Mouse (Mus musculus) midbrain, embryonic 15.5 days (tissue): ENCODE measurements around the gene Bax. TPM values are rescaled to one million over a fixed set of nuclear protein-coding genes. Genes with fewer than 3 reads are reported as not detected.
"Not testable (repeated sequence)": the region's sequence is repeated elsewhere in the genome, so short reads cannot be mapped to it uniquely, and the experiment has no call there.

ENCODE experiments used
- ATAC-seq: fragments of 200-750 bp; cut with Nextera tagmentation; replicated peaks from 2 replicates; pipeline ENCODE4 v1.8.0; 2017; ENCODE audit warnings: moderate TSS enrichment
- H3K27ac ChIP-seq: fragments of 300-500 bp; sonication (generic); 2 replicates; pipeline ENCODE4 v1.5.1; 2015; ENCODE audit warnings: mild to moderate bottlenecking, inconsistent platforms
- H3K27me3 ChIP-seq: fragments of 300-500 bp; sonication (generic); replicated peaks from 2 replicates; pipeline ENCODE4 v1.6.1; 2015; ENCODE audit warnings: inconsistent platforms
- H3K36me3 ChIP-seq: fragments of 300-500 bp; sonication (generic); replicated peaks from 2 replicates; pipeline ENCODE4 v1.6.1; 2015; ENCODE audit warnings: inconsistent platforms
- H3K4me1 ChIP-seq: fragments of 300-500 bp; sonication (generic); 2 replicates; pipeline ENCODE4 v1.6.1; 2015; ENCODE audit warnings: inconsistent platforms
- H3K4me2 ChIP-seq: fragments of 300-500 bp; sonication (generic); 2 replicates; pipeline ENCODE4 v1.6.1; 2015; ENCODE audit warnings: inconsistent platforms, mild to moderate bottlenecking, moderate library complexity
- H3K4me3 ChIP-seq: fragments of 300-500 bp; sonication (generic); 2 replicates; pipeline ENCODE4 v1.5.1; 2015; ENCODE audit warnings: mild to moderate bottlenecking, inconsistent platforms
- H3K9ac ChIP-seq: fragments of 300-500 bp; sonication (generic); 2 replicates; pipeline ENCODE4 v1.6.1; 2015; ENCODE audit warnings: mild to moderate bottlenecking, inconsistent platforms
- H3K9me3 ChIP-seq: fragments of 300-500 bp; sonication (generic); 2 replicates; pipeline ENCODE4 v1.6.1; 2016; ENCODE audit warnings: inconsistent platforms
- WGBS: fragments of 180-500 bp; shearing (Covaris S2); methylation state at CpG from one replicate; pipeline ENCODE4 v1.1.7; 2015; ENCODE audit warnings: mixed read lengths; 5-methylcytosine and 5-hydroxymethylcytosine counted together
- polyA plus RNA-seq: library from polyadenylated mRNA; unstranded; fragments of >200 nt; fragmentation: Nextera tagmentation; extraction: Ambion mirVana; gene quantifications from 2 replicates; pipeline ENCODE4 v1.2.1, GENCODE M21; 2015

Gene Bax
- polyA plus RNA-seq, 1 experiment from 2014 or later = 257 TPM

DNA sequence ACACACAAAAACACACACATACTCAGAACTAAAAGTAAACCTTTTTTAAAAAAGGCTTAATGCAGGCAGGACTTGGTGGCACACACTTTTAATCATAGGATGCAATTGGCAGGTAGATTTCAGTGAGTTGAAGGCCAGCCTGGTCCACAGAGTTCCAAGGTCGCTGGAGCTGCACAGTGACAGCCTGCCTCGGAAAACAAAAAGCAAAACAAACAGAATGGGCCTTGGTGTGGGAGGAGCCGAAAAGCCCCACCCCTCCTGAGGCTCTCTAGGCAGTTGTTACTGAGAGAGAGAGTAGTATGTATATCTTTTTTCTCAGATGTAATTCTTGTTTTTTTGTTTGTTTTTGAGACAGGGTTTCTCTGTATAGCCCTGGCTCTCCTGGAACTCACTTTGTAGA is 24.6 kb upstream of the Bax start:
- Histone ChIP-seq H3K36me3 (peaks cover 18% of the 10 kb centered on the region; the same call in 1 of the 2 replicates), H3K4me2 (no peak overlapping the region), H3K4me3 (no peak overlapping the region), H3K9ac (no peak overlapping the region), H3K4me1 (peaks cover 17% of the 10 kb centered on the region; the same call in 1 of the 2 replicates), H3K27ac (no peak overlapping the region), H3K27me3 (no peaks in the 10 kb centered on the region), H3K9me3 (no peaks in the 10 kb centered on the region)
- ATAC-seq = no peak
- 24% methylated on average over 3 of the region's 3 CpGs for WGBS

DNA sequence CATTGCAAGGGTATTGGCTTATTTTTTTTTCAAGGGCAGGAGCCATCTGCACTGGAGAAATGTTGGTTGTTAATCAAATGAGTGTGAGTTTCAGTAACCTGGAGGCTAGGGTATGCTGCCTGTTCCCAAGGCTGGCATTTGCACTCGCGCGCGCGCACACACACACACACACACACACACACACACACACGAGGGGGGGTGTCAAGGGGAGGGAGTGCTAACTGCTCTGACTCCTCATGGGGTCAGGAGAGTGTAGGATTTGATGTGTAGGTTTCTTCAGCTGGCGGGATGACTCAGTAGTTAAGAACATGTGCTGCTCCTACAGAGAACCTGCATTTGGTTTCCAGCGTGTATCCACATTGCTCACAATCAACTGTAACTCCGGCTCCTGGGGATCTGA is 24.1 kb upstream of the Bax start:
- no peak for ATAC-seq
- Histone ChIP-seq H3K27ac (no peak overlapping the region), H3K9ac (no peak overlapping the region), H3K36me3 (peaks cover 18% of the 10 kb centered on the region; the same call in 1 of the 2 replicates), H3K4me3 (no peak overlapping the region), H3K4me2 (no peak overlapping the region), H3K27me3 (no peaks in the 10 kb centered on the region), H3K4me1 (peaks cover 17% of the 10 kb centered on the region; the same call in 1 of the 2 replicates), H3K9me3 (no peaks in the 10 kb centered on the region)
- WGBS = 56% methylated on average over 9 of the region's 9 CpGs

DNA sequence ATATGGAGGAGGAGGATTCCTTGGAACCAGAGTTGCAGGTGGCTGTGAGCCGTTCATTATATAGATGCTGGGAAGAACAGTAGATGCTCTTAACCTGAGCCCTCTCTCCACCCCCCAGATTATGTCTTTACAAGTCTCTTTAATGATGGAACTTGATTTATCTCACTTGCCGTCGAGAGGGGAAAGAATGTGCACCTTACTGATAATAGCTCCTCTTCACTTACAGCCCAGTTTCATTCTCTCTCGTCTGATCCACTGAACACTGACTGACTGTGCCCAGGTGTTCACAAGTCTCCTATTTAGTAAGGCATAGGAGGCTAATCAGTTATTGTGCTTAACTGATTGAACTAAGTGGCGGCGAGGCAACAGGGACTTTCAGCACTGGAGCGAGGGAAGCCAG is 22.9 kb upstream of the Bax start:
- 83% methylated on average over 7 of the region's 7 CpGs for WGBS
- H3K9ac ChIP-seq = no peak overlapping the region
- no peaks in the 10 kb centered on the region for H3K27me3 ChIP-seq
- H3K27ac ChIP-seq = no peak overlapping the region
- peaks cover 11% of the 10 kb centered on the region; the same call in 1 of the 2 replicates for H3K36me3 ChIP-seq
- H3K4me1 ChIP-seq = peaks cover 17% of the 10 kb centered on the region; the same call in 1 of the 2 replicates
- H3K4me2 ChIP-seq = peak overlapping the region; percentile 56; the same call in 1 of the 2 replicates
- no peaks in the 10 kb centered on the region for H3K9me3 ChIP-seq
- H3K4me3 ChIP-seq = no peak overlapping the region
- ATAC-seq = no peak

DNA sequence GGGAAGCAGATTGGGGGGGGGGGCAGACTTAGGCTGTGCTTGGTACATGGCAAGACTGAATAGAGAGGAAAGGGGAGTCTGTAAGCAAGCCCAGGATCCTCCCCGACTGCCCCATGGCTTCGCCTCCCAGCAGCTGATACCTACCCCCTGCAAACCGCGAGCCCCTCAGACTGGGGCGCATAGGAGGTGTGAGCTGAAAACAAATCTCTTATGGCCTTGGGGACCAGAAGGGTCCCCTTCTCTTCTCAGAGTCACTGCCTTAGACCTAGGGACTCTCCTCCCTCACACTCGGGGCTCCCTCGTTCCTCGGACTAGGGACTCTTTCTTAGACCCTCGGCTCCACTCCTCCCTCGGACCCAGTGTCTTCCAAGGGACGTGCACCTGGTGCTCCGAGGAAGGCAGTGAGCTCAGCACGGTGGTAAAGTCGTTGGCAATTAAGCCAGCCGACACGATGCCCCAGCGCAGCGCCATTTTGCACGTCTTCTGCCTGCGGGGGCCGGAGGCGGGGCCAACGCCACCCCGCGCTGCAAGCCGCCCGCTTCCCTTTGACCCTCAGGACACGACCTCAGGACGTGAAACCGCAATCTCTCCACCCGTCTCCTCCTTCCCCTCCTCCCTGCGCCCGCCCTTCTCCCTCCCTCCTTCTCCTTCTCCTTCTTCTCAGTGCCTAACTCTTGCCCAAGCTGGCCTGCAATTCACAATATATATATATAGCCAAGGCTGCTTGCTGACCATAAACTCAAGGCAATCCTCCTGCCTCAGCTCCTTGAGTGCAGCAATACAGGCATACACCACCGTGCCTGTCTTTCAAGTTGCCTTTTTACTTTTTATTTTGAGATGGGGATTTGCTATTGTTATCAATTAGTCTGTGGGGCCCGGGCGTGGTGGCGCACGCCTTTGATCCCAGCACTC is 21.9 kb upstream of the Bax start, which contains the start of gene Dhdh:
Gene Dhdh, minus strand, starts transcription at position 513 of the 912 bp plus-strand sequence.
- WGBS = 7% methylated on average over 37 of the region's 38 CpGs
- peaks cover 5% of the 10 kb centered on the region; the same call in 1 of the 2 replicates for H3K36me3 ChIP-seq
- H3K9me3 ChIP-seq = no peaks in the 10 kb centered on the region
- peak within 1 kb of the TSS; percentile 81 for H3K27ac ChIP-seq
- H3K4me3 ChIP-seq = peak within 1 kb of the TSS; percentile 32
- peak within 1 kb of the TSS; percentile 56 for H3K4me2 ChIP-seq
- H3K4me1 ChIP-seq = peaks cover 17% of the 10 kb centered on the region; the same call in 1 of the 2 replicates
- peak; percentile 68 for ATAC-seq
- no peaks in the 10 kb centered on the region for H3K27me3 ChIP-seq
- peak within 1 kb of the TSS; percentile 22 for H3K9ac ChIP-seq

DNA sequence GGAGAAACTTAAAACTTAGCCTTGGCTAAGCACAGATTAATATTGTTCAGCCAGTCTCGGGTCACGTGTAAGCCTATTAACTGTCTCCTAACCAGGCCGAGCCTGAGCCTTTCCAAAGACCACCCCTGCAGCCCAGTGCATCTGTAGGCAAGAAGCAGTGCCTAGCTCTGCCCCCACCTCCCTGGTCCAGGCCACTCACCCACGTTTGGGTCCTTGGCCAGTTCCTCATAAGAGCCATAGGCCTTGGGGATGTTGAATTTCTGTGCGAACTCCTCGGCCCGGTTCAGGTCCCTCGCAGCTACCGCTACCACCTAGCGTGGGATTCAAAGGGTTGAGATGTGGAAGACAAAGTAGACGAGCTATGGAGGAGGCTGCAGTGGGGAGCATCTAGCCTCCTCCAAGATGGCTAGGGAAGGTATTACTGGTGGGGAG is 21.2 kb upstream of the Bax start:
- Histone ChIP-seq H3K4me3 (peak overlapping the region; percentile 32), H3K4me1 (peaks cover 17% of the 10 kb centered on the region; the same call in 1 of the 2 replicates), H3K4me2 (peak overlapping the region; percentile 56), H3K9me3 (no peaks in the 10 kb centered on the region), H3K9ac (peak overlapping the region; percentile 22), H3K36me3 (no peaks in the 10 kb centered on the region), H3K27me3 (no peaks in the 10 kb centered on the region), H3K27ac (peak overlapping the region; percentile 81)
- 14% methylated on average over 11 of the region's 11 CpGs for WGBS
- peak; percentile 77 for ATAC-seq

DNA sequence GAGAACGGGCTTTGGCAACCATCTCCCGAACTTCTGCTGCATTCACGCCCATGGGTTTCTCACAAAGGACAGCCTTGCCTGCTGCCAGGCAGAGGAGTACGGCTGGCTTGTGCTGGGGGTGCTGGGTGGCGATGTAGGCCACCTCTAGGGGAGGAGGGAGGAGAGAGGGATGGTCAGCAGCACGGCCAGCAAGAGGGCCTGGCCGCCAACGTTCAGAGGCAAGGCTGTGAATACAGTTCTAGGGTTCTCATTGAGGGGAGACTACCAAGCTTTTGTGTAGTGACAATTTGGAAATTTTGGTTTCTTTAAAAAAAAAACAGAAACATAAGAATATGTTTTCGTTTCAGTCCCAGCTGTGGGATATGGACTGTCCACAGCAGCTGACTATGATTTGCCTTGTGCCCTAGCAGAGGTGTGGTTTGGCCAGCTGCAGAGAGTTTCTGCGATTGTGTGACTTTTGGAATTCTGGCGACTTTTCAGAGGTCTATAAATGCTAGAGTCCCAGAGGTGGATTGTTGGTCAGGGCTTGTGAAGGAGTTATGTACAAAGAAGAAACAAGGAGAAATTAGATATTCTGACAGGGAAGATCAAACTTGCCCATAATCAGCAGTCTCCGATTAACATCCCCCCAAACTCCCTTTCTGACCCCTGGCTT is 20.2 kb upstream of the Bax start, which contains the start of gene Gm45808:
Gene Gm45808, minus strand, starts transcription at position 51 of the 655 bp plus-strand sequence.
- Histone ChIP-seq H3K27ac (no peak within 1 kb of the TSS), H3K9ac (no peak within 1 kb of the TSS), H3K9me3 (no peaks in the 10 kb centered on the region), H3K27me3 (no peaks in the 10 kb centered on the region), H3K36me3 (no peaks in the 10 kb centered on the region), H3K4me1 (peaks cover 17% of the 10 kb centered on the region; the same call in 1 of the 2 replicates), H3K4me2 (no peak within 1 kb of the TSS), H3K4me3 (no peak within 1 kb of the TSS)
- no peak for ATAC-seq
- WGBS = 84% methylated on average over 12 of the region's 12 CpGs

DNA sequence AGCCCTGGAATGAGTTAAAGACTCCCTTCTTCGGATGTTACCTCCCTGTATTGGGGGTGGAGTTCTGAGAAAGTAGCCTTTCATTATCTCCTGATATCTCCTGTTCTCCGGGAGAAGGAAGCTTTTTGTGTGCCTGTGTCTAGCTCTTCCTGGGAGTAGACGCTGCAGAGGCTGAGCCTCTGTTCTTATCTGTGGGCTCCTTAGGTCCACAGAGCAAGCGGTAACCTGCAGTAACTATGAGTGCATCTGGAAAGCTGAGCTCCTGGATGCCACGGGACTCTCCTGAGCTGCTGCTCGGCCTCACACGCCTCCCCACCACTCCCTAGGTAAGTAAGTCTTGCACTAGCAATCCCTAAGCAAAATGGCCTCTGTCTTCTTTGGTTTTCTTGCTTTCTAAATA is 19.5 kb upstream of the Bax start:
- Histone ChIP-seq H3K4me2 (no peak overlapping the region), H3K4me1 (peaks cover 17% of the 10 kb centered on the region; the same call in 1 of the 2 replicates), H3K36me3 (no peaks in the 10 kb centered on the region), H3K27ac (no peak overlapping the region), H3K9me3 (no peaks in the 10 kb centered on the region), H3K4me3 (no peak overlapping the region), H3K27me3 (no peaks in the 10 kb centered on the region), H3K9ac (no peak overlapping the region)
- WGBS = 85% methylated on average over 7 of the region's 7 CpGs
- no peak for ATAC-seq

DNA sequence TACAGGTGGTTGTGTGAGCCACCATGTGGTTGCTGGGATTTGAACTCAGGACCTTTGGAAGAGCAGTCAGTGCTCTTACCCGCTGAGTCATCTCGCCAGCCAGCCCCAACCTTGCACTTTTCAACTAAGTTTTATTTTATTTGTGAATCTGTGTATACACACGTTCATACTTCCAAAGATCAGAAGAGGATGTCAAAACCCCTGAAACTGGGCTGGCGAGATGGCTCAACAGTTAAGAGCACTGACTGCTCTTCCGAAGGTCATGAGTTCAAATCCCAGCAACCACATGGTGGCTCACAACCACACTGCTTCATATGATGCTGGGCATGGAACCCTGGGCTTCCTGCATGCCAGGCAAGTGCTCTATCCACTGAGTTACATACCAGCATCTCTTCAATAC is 18.3 kb upstream of the Bax start:
- H3K36me3 ChIP-seq, H3K4me2 ChIP-seq, H3K27me3 ChIP-seq, H3K9ac ChIP-seq, H3K27ac ChIP-seq, H3K9me3 ChIP-seq, ATAC-seq, H3K4me3 ChIP-seq: not testable (repeated sequence)
- WGBS = 95% methylated on average over 5 of the region's 5 CpGs
- H3K4me1 ChIP-seq = peaks cover 13% of the 10 kb centered on the region; the same call in 1 of the 2 replicates

DNA sequence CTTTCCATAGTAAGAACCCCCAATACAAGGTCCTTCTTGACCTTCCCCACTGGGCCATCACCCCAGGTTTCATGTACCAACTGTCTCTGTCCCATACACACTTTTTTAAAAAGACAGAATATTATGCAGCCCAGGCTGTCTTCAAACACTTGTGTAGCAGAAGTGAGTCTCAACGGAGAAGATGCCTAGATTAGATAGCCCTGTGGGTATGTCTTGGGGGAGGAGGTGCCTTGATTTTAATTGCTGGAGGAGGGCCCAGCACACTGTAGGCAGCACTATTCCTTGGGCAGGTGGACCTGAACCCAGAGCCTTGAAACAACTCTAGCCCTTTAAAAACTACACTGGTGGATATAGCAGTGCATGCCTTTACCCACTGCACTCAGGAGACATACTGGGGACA is 15.5 kb upstream of the Bax start:
- ATAC-seq = no peak
- Histone ChIP-seq H3K27me3 (no peaks in the 10 kb centered on the region), H3K4me2 (no peak overlapping the region), H3K36me3 (no peaks in the 10 kb centered on the region), H3K9ac (no peak overlapping the region), H3K4me1 (no peaks in the 10 kb centered on the region), H3K9me3 (no peaks in the 10 kb centered on the region), H3K27ac (no peak overlapping the region), H3K4me3 (no peak overlapping the region)
- 95% methylated on average over 1 of the region's 1 CpGs for WGBS

DNA sequence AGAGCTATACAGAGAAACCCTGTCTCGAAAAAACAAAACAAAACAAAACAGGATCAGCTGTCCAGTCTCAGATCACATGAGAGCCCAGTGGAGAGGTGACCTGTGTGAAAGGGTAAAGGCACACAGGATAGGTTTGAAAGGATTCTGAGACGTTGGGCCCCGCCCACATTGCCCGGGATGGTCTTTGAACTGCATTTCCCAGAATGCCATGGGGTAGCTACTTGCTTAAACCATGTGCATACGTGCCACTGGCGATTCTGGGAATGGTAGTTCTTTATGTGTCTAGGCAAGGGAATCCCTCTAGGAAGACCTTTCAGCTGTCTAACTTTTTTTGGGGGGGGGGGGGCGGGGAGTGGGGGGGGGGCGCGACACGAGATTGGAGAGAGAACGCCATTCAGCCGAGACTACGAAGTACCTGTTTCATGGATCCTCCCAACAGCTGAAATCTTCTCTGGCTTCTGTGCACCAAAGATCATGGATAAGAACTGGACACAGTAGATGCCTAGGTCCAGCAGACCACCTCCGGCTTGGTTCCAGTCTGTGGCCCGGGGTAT is 14.8 kb upstream of the Bax start, which contains the start of gene Tulp2:
Gene Tulp2, plus strand, starts transcription at position 504 of the 554 bp plus-strand sequence.
- ATAC-seq = peak; percentile 86
- H3K36me3 ChIP-seq = no peaks in the 10 kb centered on the region
- H3K9ac ChIP-seq = no peak within 1 kb of the TSS
- H3K4me3 ChIP-seq = no peak within 1 kb of the TSS
- no peaks in the 10 kb centered on the region for H3K27me3 ChIP-seq
- H3K4me2 ChIP-seq = no peak within 1 kb of the TSS
- no peaks in the 10 kb centered on the region for H3K9me3 ChIP-seq
- WGBS = 47% methylated on average over 15 of the region's 15 CpGs
- no peaks in the 10 kb centered on the region for H3K4me1 ChIP-seq
- H3K27ac ChIP-seq = no peak within 1 kb of the TSS

DNA sequence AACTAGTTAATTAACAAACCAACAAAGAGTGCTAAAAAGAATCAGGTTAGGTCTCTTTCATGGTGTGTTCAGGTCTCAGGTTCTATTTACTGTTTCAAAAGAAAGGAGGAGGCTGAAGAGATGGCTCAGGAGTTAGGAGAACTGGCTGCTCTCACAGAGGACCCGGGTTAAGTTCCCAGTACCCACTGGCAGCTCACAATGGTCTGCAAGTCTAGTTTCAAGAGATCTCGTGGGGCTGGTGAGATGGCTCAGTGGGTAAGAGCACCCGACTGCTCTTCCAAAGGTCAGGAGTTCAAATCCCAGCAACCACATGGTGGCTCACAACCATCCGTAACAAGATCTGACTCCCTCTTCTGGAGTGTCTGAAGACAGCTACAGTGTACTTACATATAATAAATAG is 13.6 kb upstream of the Bax start:
- H3K27me3 ChIP-seq, H3K9me3 ChIP-seq, H3K4me3 ChIP-seq, ATAC-seq, H3K4me1 ChIP-seq, H3K9ac ChIP-seq, H3K27ac ChIP-seq, H3K36me3 ChIP-seq, H3K4me2 ChIP-seq: not testable (repeated sequence)
- 80% methylated on average over 3 of the region's 4 CpGs for WGBS

DNA sequence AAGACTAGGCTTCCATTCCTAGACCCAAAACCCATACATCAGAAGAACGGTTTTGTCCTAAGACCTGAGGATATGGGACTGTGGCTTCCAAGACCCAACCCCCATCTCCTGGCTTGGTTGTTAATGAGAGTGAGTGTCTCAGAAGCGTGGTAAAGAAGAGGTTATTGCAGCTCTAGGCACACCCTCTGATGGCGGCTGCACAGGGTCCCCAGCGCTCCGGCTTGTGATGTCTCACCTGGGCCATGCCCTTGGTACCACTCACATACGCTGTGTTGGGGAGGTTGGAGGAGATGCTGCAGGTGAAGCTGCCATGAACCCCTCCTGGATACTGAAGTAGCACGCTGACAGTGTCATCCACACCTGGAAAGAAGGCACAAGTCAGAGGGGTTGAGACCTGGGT is 12.1 kb upstream of the Bax start:
- Histone ChIP-seq H3K27me3 (no peaks in the 10 kb centered on the region), H3K9me3 (no peaks in the 10 kb centered on the region), H3K4me3 (no peak overlapping the region), H3K4me1 (no peaks in the 10 kb centered on the region), H3K4me2 (no peak overlapping the region), H3K27ac (no peak overlapping the region), H3K9ac (no peak overlapping the region), H3K36me3 (no peaks in the 10 kb centered on the region)
- ATAC-seq = no peak
- WGBS = 94% methylated on average over 7 of the region's 7 CpGs
